Mouse (Mus musculus) testis, adult 2 months (tissue): ENCODE results near the gene Nab2.

Source experiments
- CTCF ChIP-seq: fragments of 200-500 bp; IDR thresholded peaks from 2 replicates; pipeline ENCODE4 v1.5.1; 2012; ENCODE audit warnings: low read depth, mild to moderate bottlenecking, inconsistent platforms, low read length, moderate library complexity; ENCODE audit not compliant: control insufficient read depth, insufficient read depth, insufficient replicate concordance
- POLR2A ChIP-seq: fragments of 200-500 bp; IDR thresholded peaks from 2 replicates; pipeline ENCODE4 v1.6.1; 2012; ENCODE audit warnings: low read depth, mild to moderate bottlenecking, inconsistent platforms, low read length, moderate library complexity; ENCODE audit not compliant: control insufficient read depth

- no peak for TF ChIP-seq CTCF
- no peak; the same call in 1 of the 2 replicates for TF ChIP-seq POLR2A
These were observed 1.7 kb downstream of the Nab2 start, which contains the start of gene Nemp1 for GRCm38 (mm10) chr10:127666501-127667268.
